Mouse (Mus musculus): Measurements from ENCODE around the gene Rc3h1.
A peak's percentile ranks its signal among the peaks of the same experiment; 100 is the strongest.

Rc3h1 gene

DNA sequence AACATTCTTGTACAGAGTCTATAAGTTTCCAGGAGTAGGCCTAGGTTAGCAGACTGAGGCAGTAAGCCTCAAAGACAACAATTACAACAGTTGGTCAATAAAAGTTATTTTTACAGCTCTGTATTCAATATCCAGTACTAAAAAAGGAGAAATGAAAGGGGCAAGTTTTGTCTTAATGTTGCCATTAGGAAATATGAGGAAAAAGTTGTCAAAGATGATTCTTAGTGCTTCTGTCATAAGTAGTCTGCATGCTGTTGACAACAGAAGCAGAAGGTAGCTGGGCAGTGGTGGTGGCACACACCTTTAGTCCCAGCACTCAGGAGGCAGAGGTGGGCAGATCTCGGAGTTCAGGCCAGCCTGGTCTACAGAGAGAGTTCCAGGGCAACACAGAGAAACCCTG lies 13.2 kb downstream of the Rc3h1 start:
- 0 out of 2 replicates have a peak, but pooled peaks cover 3% of the 10 kb centered on the region for H3K36me3 ChIP-seq (ENCODE audit: insufficient read depth, low read length)
- TF ChIP-seq CTCF (conservative IDR thresholded peaks at IDR 0.05; ENCODE audit: low read length) (no peak), POU5F1 (IDR thresholded peaks at IDR 0.05; ENCODE audit: borderline replicate concordance, low read length) (no peak), NANOG (IDR thresholded peaks at IDR 0.05; ENCODE audit: borderline replicate concordance, low read length) (no peak)
- H3K9me3 ChIP-seq (ENCODE audit: low read length) = no peaks in the 10 kb centered on the region
- H3K4me3 ChIP-seq (replicated peaks; ENCODE audit: low read length) = no peak overlapping the region
- H3K27me3 ChIP-seq (ENCODE audit: insufficient read depth, low read length) = no peaks in the 10 kb centered on the region
- H3K4me1 ChIP-seq (replicated peaks; ENCODE audit: low read depth, low read length) = no peaks in the 10 kb centered on the region

DNA sequence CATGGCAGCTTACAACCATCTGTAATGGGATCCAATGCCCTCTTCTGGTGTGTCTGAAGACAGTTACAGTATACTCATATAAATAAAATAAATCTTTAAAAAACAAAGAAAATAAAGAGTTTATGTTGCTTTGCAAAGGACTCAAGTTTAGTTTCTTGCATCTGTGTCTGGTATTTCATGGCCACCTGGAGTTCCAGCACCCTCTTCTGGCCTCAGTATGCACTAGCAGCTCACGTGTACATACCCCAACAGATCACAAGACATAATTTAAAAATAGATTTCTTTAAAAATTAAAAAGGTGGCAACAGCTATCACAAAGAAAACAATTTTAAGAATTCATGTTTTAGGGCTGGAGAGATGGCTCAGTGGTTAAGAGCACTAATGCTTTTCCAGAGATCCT lies 15.7 kb downstream of the Rc3h1 start:
- no peaks in the 10 kb centered on the region for H3K27me3 ChIP-seq (ENCODE audit: insufficient read depth, low read length)
- 0 out of 2 replicates have a peak, but pooled peaks cover under 1% of the 10 kb centered on the region for H3K36me3 ChIP-seq (ENCODE audit: insufficient read depth, low read length)
- no peak overlapping the region for H3K4me3 ChIP-seq (replicated peaks; ENCODE audit: low read length)
- no peaks in the 10 kb centered on the region for H3K4me1 ChIP-seq (replicated peaks; ENCODE audit: low read depth, low read length)
- H3K9me3 ChIP-seq (ENCODE audit: low read length) = no peaks in the 10 kb centered on the region
- no peak for TF ChIP-seq POU5F1 (IDR thresholded peaks at IDR 0.05; ENCODE audit: borderline replicate concordance, low read length)
- TF ChIP-seq CTCF (conservative IDR thresholded peaks at IDR 0.05; ENCODE audit: low read length) = peak; percentile 49

DNA sequence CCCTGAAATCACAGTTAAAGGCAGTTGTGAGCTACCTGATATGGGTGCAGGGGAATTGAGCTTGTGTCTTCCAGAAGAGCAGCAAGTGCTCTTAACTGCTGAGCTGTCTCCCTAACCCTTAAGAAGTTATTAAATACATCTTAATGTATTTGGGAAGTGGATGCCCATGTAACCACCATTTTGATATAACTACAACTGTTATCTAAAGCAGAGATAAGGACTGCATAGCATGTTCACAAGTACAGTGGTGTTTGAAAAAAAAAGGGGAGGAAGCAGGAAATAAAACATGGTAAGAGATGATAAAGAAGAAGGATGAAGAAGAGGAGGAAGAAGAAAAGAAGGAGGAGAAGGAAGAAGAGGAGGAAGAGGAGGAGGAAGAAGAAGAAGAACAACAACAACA lies 25.1 kb downstream of the Rc3h1 start:
- Histone ChIP-seq H3K4me1 (replicated peaks; ENCODE audit: low read depth, low read length) (no peaks in the 10 kb centered on the region), H3K9me3 (ENCODE audit: low read length) (no peaks in the 10 kb centered on the region), H3K27me3 (ENCODE audit: insufficient read depth, low read length) (no peaks in the 10 kb centered on the region), H3K36me3 (ENCODE audit: insufficient read depth, low read length) (peaks cover 31% of the 10 kb centered on the region), H3K4me3 (replicated peaks; ENCODE audit: low read length) (no peak overlapping the region)
- TF ChIP-seq POU5F1 (IDR thresholded peaks at IDR 0.05; ENCODE audit: borderline replicate concordance, low read length) (no peak), CTCF (conservative IDR thresholded peaks at IDR 0.05; ENCODE audit: low read length) (no peak), NANOG (IDR thresholded peaks at IDR 0.05; ENCODE audit: borderline replicate concordance, low read length) (no peak)

DNA sequence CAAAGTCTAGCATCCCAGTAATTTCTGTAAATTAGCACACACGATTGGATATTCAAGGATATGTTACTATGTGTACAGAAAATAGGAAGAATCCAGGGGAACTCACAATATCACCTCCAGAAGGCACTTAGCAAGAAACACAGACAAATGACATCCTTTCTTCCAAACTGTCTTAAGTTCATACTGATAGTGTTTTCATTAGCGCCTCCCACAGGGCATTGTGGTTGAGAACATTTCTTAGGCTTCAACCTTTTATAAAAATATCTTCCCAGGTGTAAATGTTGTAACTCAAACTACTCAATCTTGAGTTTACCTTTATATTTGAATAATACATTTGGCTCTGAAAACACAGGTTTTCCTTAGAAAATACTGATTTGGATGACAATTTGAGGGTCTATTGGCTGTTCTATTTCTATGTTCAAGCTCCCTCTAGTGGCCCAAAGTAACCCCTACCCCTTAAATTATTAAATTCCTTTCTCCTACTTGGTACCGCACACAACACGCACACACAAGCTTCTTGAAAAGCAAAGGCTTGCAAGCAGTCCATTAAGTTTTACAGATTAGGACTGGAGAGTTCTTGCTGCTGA lies 27.8 kb downstream of the Rc3h1 start:
- no peaks in the 10 kb centered on the region for H3K27me3 ChIP-seq (ENCODE audit: insufficient read depth, low read length)
- H3K4me1 ChIP-seq (replicated peaks; ENCODE audit: low read depth, low read length) = no peaks in the 10 kb centered on the region
- TF ChIP-seq CTCF (conservative IDR thresholded peaks at IDR 0.05; ENCODE audit: low read length) (peak; percentile 81), POU5F1 (IDR thresholded peaks at IDR 0.05; ENCODE audit: borderline replicate concordance, low read length) (no peak)
- peaks cover 46% of the 10 kb centered on the region for H3K36me3 ChIP-seq (ENCODE audit: insufficient read depth, low read length)
- no peak overlapping the region for H3K4me3 ChIP-seq (replicated peaks; ENCODE audit: low read length)
- H3K9me3 ChIP-seq (ENCODE audit: low read length) = no peaks in the 10 kb centered on the region

DNA sequence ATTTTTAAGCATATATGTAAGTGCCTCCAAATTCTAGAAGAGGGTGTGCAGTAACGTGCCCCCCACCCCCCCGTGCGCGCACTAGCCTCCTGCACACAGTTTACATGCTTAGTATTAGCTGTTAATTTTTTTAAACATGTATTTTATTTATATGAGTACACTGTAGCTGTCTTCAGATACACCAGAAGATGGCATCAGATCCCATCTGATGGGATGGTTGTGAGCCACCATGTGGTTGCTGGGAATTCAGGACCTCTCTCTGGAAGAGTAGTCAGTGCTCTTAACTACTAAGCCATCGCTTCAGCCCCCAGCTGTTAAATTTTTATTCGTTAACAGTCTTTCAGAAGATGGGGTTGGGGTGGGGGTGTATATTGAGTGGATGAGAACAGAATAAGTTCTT lies 29.3 kb downstream of the Rc3h1 start:
- TF ChIP-seq NANOG (IDR thresholded peaks at IDR 0.05; ENCODE audit: borderline replicate concordance, low read length) (no peak), POU5F1 (IDR thresholded peaks at IDR 0.05; ENCODE audit: borderline replicate concordance, low read length) (no peak), CTCF (conservative IDR thresholded peaks at IDR 0.05; ENCODE audit: low read length) (no peak)
- Histone ChIP-seq H3K4me3 (replicated peaks; ENCODE audit: low read length) (no peak overlapping the region), H3K9me3 (ENCODE audit: low read length) (no peaks in the 10 kb centered on the region), H3K27me3 (ENCODE audit: insufficient read depth, low read length) (no peaks in the 10 kb centered on the region), H3K4me1 (replicated peaks; ENCODE audit: low read depth, low read length) (no peaks in the 10 kb centered on the region), H3K36me3 (ENCODE audit: insufficient read depth, low read length) (peaks cover 49% of the 10 kb centered on the region)

DNA sequence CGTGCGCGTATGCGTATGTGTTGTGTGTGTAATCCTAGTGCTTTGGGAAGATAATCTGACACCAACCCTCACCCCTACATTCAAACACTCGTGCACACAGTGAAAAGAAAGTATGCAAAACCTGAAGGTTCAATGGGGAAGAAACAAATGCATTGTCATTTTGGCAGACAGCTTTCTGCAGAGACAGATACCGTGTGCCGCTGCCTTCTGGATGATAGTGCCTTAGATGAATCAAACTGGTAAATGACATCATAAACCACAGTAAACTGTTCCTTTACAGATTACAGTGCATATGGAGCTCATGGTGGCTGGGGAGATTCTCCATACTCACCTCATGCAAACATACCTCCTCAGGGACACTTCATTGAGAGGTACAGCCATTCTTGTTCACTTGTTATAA lies 57.0 kb downstream of the Rc3h1 start:
- TF ChIP-seq POU5F1 (IDR thresholded peaks at IDR 0.05; ENCODE audit: borderline replicate concordance, low read length) (no peak), NANOG (IDR thresholded peaks at IDR 0.05; ENCODE audit: borderline replicate concordance, low read length) (no peak), CTCF (conservative IDR thresholded peaks at IDR 0.05; ENCODE audit: low read length) (no peak)
- H3K4me1 ChIP-seq (replicated peaks; ENCODE audit: low read depth, low read length) = no peaks in the 10 kb centered on the region
- no peak overlapping the region for H3K4me3 ChIP-seq (replicated peaks; ENCODE audit: low read length)
- H3K27me3 ChIP-seq (ENCODE audit: insufficient read depth, low read length) = no peaks in the 10 kb centered on the region
- H3K9me3 ChIP-seq (ENCODE audit: low read length) = no peaks in the 10 kb centered on the region
- H3K36me3 ChIP-seq (ENCODE audit: insufficient read depth, low read length) = peaks cover 79% of the 10 kb centered on the region

DNA sequence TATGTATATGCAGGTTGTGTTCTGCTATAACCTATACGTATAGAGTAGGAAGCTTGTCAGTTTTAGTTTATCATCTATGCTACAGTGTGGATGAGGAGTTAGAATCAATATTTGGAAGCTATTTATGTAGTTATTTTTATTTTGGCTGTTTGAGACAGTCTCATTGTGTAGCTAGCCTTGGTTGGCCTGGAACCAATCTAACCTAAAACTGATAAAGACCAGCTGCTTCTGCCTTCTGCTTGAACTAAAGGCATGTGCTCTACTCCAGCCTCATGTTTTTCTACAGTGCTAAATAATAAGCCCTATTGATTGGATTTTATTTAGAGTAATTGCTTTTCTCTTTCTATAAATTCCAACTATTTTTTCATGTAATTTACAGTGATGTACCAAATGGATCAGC lies 61.0 kb downstream of the Rc3h1 start:
- Histone ChIP-seq H3K36me3 (ENCODE audit: insufficient read depth, low read length) (peaks cover 77% of the 10 kb centered on the region), H3K27me3 (ENCODE audit: insufficient read depth, low read length) (no peaks in the 10 kb centered on the region), H3K4me3 (replicated peaks; ENCODE audit: low read length) (no peak overlapping the region), H3K4me1 (replicated peaks; ENCODE audit: low read depth, low read length) (no peaks in the 10 kb centered on the region), H3K9me3 (ENCODE audit: low read length) (no peaks in the 10 kb centered on the region)
- no peak for TF ChIP-seq CTCF (conservative IDR thresholded peaks at IDR 0.05; ENCODE audit: low read length)
- no peak for TF ChIP-seq NANOG (IDR thresholded peaks at IDR 0.05; ENCODE audit: borderline replicate concordance, low read length)
- TF ChIP-seq POU5F1 (IDR thresholded peaks at IDR 0.05; ENCODE audit: borderline replicate concordance, low read length) = no peak

DNA sequence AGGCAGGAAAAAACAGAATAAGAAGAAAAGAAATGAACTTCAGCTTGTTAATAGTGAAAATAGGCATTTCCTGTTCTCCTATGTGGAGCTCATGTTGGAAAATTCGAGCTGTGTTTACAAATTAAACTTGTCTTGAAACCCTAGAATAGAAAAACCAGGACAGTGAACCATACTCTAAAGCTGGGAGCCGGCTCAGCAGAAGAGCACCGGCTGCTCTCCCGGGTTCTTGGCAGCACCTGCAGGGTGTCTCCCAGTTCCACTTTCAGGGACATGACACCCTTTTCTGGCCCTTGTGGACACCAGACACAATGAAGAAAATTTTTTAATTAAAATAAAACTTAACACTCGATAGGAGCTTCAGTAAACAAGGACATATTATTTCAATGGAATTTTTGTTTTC lies 62.4 kb downstream of the Rc3h1 start:
- Histone ChIP-seq H3K4me1 (replicated peaks; ENCODE audit: low read depth, low read length) (peaks cover 8% of the 10 kb centered on the region), H3K9me3 (ENCODE audit: low read length) (no peaks in the 10 kb centered on the region), H3K27me3 (ENCODE audit: insufficient read depth, low read length) (no peaks in the 10 kb centered on the region), H3K36me3 (ENCODE audit: insufficient read depth, low read length) (peaks cover 67% of the 10 kb centered on the region), H3K4me3 (replicated peaks; ENCODE audit: low read length) (no peak overlapping the region)
- TF ChIP-seq NANOG (IDR thresholded peaks at IDR 0.05; ENCODE audit: borderline replicate concordance, low read length) (no peak), CTCF (conservative IDR thresholded peaks at IDR 0.05; ENCODE audit: low read length) (no peak), POU5F1 (IDR thresholded peaks at IDR 0.05; ENCODE audit: borderline replicate concordance, low read length) (no peak)

DNA sequence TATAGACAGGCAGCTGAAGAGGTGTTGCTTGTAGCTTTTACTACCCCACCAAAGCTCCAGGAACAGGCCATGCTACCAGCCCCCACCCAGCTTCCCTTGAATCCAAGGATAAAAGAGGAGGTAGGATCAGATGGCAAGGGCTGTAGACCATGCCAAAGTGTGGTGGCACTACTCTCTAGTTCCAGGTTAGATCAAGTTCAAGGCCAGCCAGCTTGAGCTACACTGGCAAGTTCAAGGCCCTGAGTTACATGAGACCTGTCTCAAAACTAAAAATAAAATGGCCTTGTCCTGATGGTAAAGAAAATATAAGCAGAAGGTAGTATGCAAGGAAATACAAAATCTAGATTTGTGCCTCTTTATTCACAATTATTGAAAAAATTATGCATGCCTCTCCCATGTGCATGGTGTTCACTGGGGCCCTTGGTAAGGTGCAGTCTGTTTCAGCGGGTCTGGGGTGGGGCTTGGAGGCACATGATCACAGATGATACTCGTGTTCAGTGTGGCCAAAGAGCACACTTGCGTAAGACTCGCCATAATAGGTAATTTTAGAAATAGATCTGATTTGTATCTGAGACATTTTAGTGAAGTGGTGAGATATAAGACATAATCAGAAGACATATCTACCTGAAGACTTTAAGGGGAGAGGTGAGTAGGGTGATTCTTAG lies 72.0 kb downstream of the Rc3h1 start, which contains the start of gene Serpinc1:
Gene Serpinc1, plus strand, starts transcription at position 515 of the 665 bp plus-strand sequence.
- no peak within 1 kb of the TSS for H3K4me3 ChIP-seq (replicated peaks; ENCODE audit: low read length)
- TF ChIP-seq POU5F1 (IDR thresholded peaks at IDR 0.05; ENCODE audit: borderline replicate concordance, low read length) (no peak), CTCF (conservative IDR thresholded peaks at IDR 0.05; ENCODE audit: low read length) (no peak), NANOG (IDR thresholded peaks at IDR 0.05; ENCODE audit: borderline replicate concordance, low read length) (no peak)
- H3K36me3 ChIP-seq (ENCODE audit: insufficient read depth, low read length) = peaks cover 3% of the 10 kb centered on the region; the same call in 1 of the 2 replicates
- peaks cover 23% of the 10 kb centered on the region for H3K4me1 ChIP-seq (replicated peaks; ENCODE audit: low read depth, low read length)
- H3K27me3 ChIP-seq (ENCODE audit: insufficient read depth, low read length) = no peaks in the 10 kb centered on the region
- H3K9me3 ChIP-seq (ENCODE audit: low read length) = no peaks in the 10 kb centered on the region
